Mouse (Mus musculus) megakaryocyte, embryonic 14.5 days (primary cell): ENCODE measurements around the gene Jsrp1.

ENCODE experiments used
- FLI1 ChIP-seq: IDR thresholded peaks from 2 replicates; pipeline ENCODE4 v1.6.1; 2012; ENCODE audit warnings: low read length, inconsistent platforms, mixed read lengths
- GATA1 ChIP-seq: IDR thresholded peaks from 3 replicates; pipeline ENCODE4 v1.6.1; 2012; ENCODE audit warnings: mixed read lengths, low read length, inconsistent platforms, borderline replicate concordance

DNA sequence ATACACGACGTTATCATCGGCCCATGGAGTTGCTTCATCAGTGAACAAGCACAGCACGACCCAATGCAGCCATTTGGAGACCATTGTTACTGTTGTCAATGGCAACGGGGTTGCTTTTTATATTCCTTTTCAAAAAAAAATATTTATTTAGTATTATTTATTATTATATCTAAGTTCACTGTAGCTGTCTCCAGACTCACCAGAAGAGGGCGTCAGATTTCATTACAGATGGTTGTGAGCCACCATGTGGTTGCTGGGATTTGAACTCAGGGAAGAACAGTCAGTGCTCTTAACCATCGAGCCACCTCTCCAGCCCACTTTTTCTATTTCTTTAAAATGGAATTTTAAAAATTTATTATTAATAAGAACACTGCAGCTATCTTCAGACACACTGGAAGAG is 1.5 kb upstream of the Jsrp1 start:
- TF ChIP-seq GATA1 (no peak), FLI1 (no peak)
